Mouse (Mus musculus) bone marrow macrophage, adult 2 months (primary cell): ENCODE data around the gene Hrh2.

ENCODE experiments used
- CTCF ChIP-seq: IDR thresholded peaks from 2 replicates; pipeline ENCODE4 v1.5.1; 2012; ENCODE audit warnings: low read depth, mild to moderate bottlenecking, low read length, moderate library complexity
- POLR2A ChIP-seq: IDR thresholded peaks from 2 replicates; pipeline ENCODE4 v1.6.1; 2012; ENCODE audit warnings: mild to moderate bottlenecking, low read depth, low read length, borderline replicate concordance

DNA sequence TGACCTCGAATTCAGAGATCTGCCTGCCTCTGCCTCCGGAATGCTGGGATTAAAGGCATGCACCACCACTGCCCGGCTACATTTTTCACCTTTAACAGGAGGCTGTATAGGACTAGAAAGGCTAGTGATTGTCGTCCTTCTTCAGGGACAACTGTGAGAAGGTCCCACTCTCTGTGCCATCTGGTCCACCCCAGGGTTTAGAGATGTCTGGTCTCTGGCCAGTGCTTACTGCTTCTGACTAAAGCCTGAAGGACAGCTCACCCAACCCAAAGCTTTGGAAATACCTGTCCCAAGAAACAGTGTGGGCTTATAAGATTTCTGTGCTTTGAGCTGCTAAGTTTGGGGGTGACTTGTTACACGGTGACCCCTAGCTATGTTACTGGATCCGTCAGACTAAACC, 21.6 kb upstream of the Hrh2 start:
- TF ChIP-seq CTCF (no peak), POLR2A (no peak)
